Mouse (Mus musculus) midbrain, embryonic 13.5 days (tissue): Measurements from ENCODE around the gene Kmt2c. TPM values are rescaled to one million over a fixed set of nuclear protein-coding genes. Genes with fewer than 3 reads are reported as not detected.
A peak's percentile ranks its signal among the peaks of the same experiment; 100 is the strongest.
"Not testable (repeated sequence)": the region's sequence is repeated elsewhere in the genome, so short reads cannot be mapped to it uniquely, and the experiment has no call there.

ENCODE experiments used
- ATAC-seq: fragments of 200-750 bp; cut with Nextera tagmentation; 2 replicates; pipeline ENCODE4 v1.8.0; 2017; ENCODE audit warnings: mild to moderate bottlenecking, moderate TSS enrichment, moderate library complexity
- H3K27ac ChIP-seq: fragments of 300-500 bp; sonication (generic); 2 replicates; pipeline ENCODE4 v1.5.1; 2015; ENCODE audit warnings: inconsistent platforms, mild to moderate bottlenecking, moderate library complexity
- H3K27me3 ChIP-seq: fragments of 300-500 bp; sonication (generic); 2 replicates; pipeline ENCODE4 v1.6.1; 2015; ENCODE audit warnings: mild to moderate bottlenecking, inconsistent platforms
- H3K36me3 ChIP-seq: fragments of 300-500 bp; sonication (generic); 2 replicates; pipeline ENCODE4 v1.6.1; 2015; ENCODE audit warnings: mild to moderate bottlenecking, inconsistent platforms
- H3K4me1 ChIP-seq: fragments of 300-500 bp; sonication (generic); replicated peaks from 2 replicates; pipeline ENCODE4 v1.6.1; 2015; ENCODE audit warnings: inconsistent platforms
- H3K4me2 ChIP-seq: fragments of 300-500 bp; sonication (generic); replicated peaks from 2 replicates; pipeline ENCODE4 v1.6.1; 2015; ENCODE audit warnings: moderate library complexity, mild to moderate bottlenecking, inconsistent platforms
- H3K4me3 ChIP-seq: fragments of 300-500 bp; sonication (generic); replicated peaks from 2 replicates; pipeline ENCODE4 v1.5.1; 2015; ENCODE audit warnings: mild to moderate bottlenecking, inconsistent platforms
- H3K9ac ChIP-seq: fragments of 300-500 bp; sonication (generic); replicated peaks from 2 replicates; pipeline ENCODE4 v1.6.1; 2015; ENCODE audit warnings: mild to moderate bottlenecking, inconsistent platforms
- H3K9me3 ChIP-seq: fragments of 300-500 bp; sonication (generic); 2 replicates; pipeline ENCODE4 v1.6.1; 2016; ENCODE audit warnings: mild to moderate bottlenecking, inconsistent platforms
- WGBS: fragments of 180-500 bp; shearing (Covaris S2); methylation state at CpG from one replicate; pipeline ENCODE4 v1.1.7; 2015; 5-methylcytosine and 5-hydroxymethylcytosine counted together
- polyA plus RNA-seq: library from polyadenylated mRNA; unstranded; fragments of >200 nt; fragmentation: Nextera tagmentation; extraction: Ambion mirVana; gene quantifications from 2 replicates; pipeline ENCODE4 v1.2.1, GENCODE M21; 2015

The Kmt2c gene
- polyA plus RNA-seq, 1 experiment from 2014 or later, result 23.5 TPM

GRCm38 (mm10) chr5:25252423-25252822, 246.2 kb downstream of the Kmt2c start:
- Histone ChIP-seq H3K4me1 (no peaks in the 10 kb centered on the region), H3K27me3 (no peaks in the 10 kb centered on the region), H3K9me3 (no peaks in the 10 kb centered on the region), H3K4me3 (no peak overlapping the region), H3K4me2 (no peak overlapping the region), H3K9ac (no peak overlapping the region), H3K27ac (no peak overlapping the region), H3K36me3 (peaks cover 85% of the 10 kb centered on the region)
- 83% methylated on average over 2 of the region's 2 CpGs for WGBS
- ATAC-seq, result no peak

- Histone ChIP-seq H3K27me3 (no peaks in the 10 kb centered on the region), H3K4me2 (no peak overlapping the region), H3K36me3 (peaks cover 48% of the 10 kb centered on the region), H3K27ac (no peak overlapping the region), H3K9ac (no peak overlapping the region), H3K9me3 (no peaks in the 10 kb centered on the region), H3K4me1 (no peaks in the 10 kb centered on the region), H3K4me3 (no peak overlapping the region)
- WGBS, result 89% methylated on average over 3 of the region's 3 CpGs
- no peak for ATAC-seq
Measured at GRCm38 (mm10) chr5:25247036-25247435, 251.5 kb downstream of the Kmt2c start.

GRCm38 (mm10) chr5:25246473-25246865, 252.1 kb downstream of the Kmt2c start:
- 74% methylated on average over 1 of the region's 1 CpGs for WGBS
- Histone ChIP-seq H3K27ac (no peak overlapping the region), H3K9me3 (no peaks in the 10 kb centered on the region), H3K4me3 (no peak overlapping the region), H3K36me3 (peaks cover 48% of the 10 kb centered on the region), H3K27me3 (no peaks in the 10 kb centered on the region), H3K4me2 (no peak overlapping the region), H3K9ac (no peak overlapping the region), H3K4me1 (no peaks in the 10 kb centered on the region)
- ATAC-seq, result no peak

GRCm38 (mm10) chr5:25245806-25246472, 252.6 kb downstream of the Kmt2c start:
- no peak for ATAC-seq
- H3K9me3 ChIP-seq, result no peaks in the 10 kb centered on the region
- H3K9ac ChIP-seq, result no peak overlapping the region
- H3K36me3 ChIP-seq, result peaks cover 42% of the 10 kb centered on the region
- no peak overlapping the region for H3K27ac ChIP-seq
- H3K4me3 ChIP-seq, result no peak overlapping the region
- H3K27me3 ChIP-seq, result no peaks in the 10 kb centered on the region
- 92% methylated on average over 10 of the region's 10 CpGs for WGBS
- H3K4me2 ChIP-seq, result no peak overlapping the region
- no peaks in the 10 kb centered on the region for H3K4me1 ChIP-seq

GRCm38 (mm10) chr5:25243101-25243500, 255.5 kb downstream of the Kmt2c start:
- 93% methylated on average over 6 of the region's 6 CpGs for WGBS

GRCm38 (mm10) chr5:25224377-25224776, 274.2 kb downstream of the Kmt2c start:
- H3K9me3 ChIP-seq, H3K27me3 ChIP-seq, H3K27ac ChIP-seq, H3K4me3 ChIP-seq, ATAC-seq: not testable (repeated sequence)
- WGBS, result 100% methylated on average over 1 of the region's 1 CpGs
- Histone ChIP-seq H3K9ac (peak overlapping the region; percentile 76; the same call in 1 of the 2 replicates), H3K36me3 (peaks cover 10% of the 10 kb centered on the region), H3K4me2 (peak overlapping the region; percentile 71; the same call in 1 of the 2 replicates), H3K4me1 (peaks cover 13% of the 10 kb centered on the region)

More at GRCm38 (mm10) chr5:25243101-25243500, 255.5 kb downstream of the Kmt2c start:
- Histone ChIP-seq H3K27me3 (no peaks in the 10 kb centered on the region), H3K36me3 (peaks cover 26% of the 10 kb centered on the region), H3K4me2 (no peak overlapping the region), H3K9ac (no peak overlapping the region), H3K4me3 (no peak overlapping the region), H3K27ac (no peak overlapping the region), H3K4me1 (no peaks in the 10 kb centered on the region), H3K9me3 (no peaks in the 10 kb centered on the region)
- ATAC-seq, result no peak

- Histone ChIP-seq H3K4me2 (peak within 1 kb of the TSS; percentile 71), H3K27me3 (no peaks in the 10 kb centered on the region), H3K4me3 (peak within 1 kb of the TSS; percentile 64), H3K4me1 (peaks cover 13% of the 10 kb centered on the region), H3K27ac (peak within 1 kb of the TSS; percentile 89), H3K9ac (peak within 1 kb of the TSS; percentile 76), H3K9me3 (no peaks in the 10 kb centered on the region), H3K36me3 (peaks cover 4% of the 10 kb centered on the region; the same call in 1 of the 2 replicates)
- peak; percentile 98 for ATAC-seq
- 4% methylated on average over 71 of the region's 72 CpGs for WGBS
Measured at GRCm38 (mm10) chr5:25222752-25223702, 275.6 kb downstream of the Kmt2c start, which contains the start of gene E130116L18Rik. Gene E130116L18Rik, minus strand, starts transcription at chr5:25223153.

Other genes with a start within 250 kb of the Kmt2c start
- gene Cct8l1, start 17.3 kb upstream of the Kmt2c start, polyA plus RNA-seq, result 0.10 and 0.11 TPM in 2 replicates
- 5.1 and 6.3 TPM in 2 replicates for gene Xrcc2, start 207.0 kb upstream of the Kmt2c start, polyA plus RNA-seq